Mouse (Mus musculus) brain, embryonic 14.5 days (tissue): ENCODE data around the gene Nfkb1. TPM values are rescaled to one million over a fixed set of nuclear protein-coding genes. Genes with fewer than 3 reads are reported as not detected.

Experiments used
- DNase-seq: peaks from one replicate; pipeline ENCODE4 v3.0.0-alpha.2; 2011; ENCODE audit warnings: low read depth
- CTCF ChIP-seq: fragments of 200-500 bp; IDR thresholded peaks from 2 replicates; pipeline ENCODE4 v1.5.1; 2012; ENCODE audit warnings: inconsistent platforms, mild to moderate bottlenecking, moderate library complexity, borderline replicate concordance; ENCODE audit not compliant: insufficient read depth, insufficient read length; ENCODE audit errors: extremely low read depth
- POLR2A ChIP-seq: fragments of 200-500 bp; IDR thresholded peaks from 2 replicates; pipeline ENCODE4 v1.6.1; 2012; ENCODE audit warnings: mild to moderate bottlenecking, inconsistent platforms, borderline replicate concordance; ENCODE audit not compliant: poor library complexity, insufficient read depth, insufficient read length, severe bottlenecking; ENCODE audit errors: extremely low read depth
- polyA plus RNA-seq: library from polyadenylated mRNA; depleted of rRNA; stranded (reverse); fragments of >200 nt; gene quantifications from 2 replicates; pipeline ENCODE4 v1.2.3, GENCODE M21; 2012

The Nfkb1 gene
- polyA plus RNA-seq, 1 experiment, result 25.5 TPM

GRCm38 (mm10) chr3:135696262-135696661, 4.9 kb upstream of the Nfkb1 start:
- TF ChIP-seq POLR2A (no peak), CTCF (no peak)
- DNase-seq, result no peak

- DNase-seq, result peak; percentile 68
- no peak for TF ChIP-seq CTCF
- TF ChIP-seq POLR2A, result no peak
These were observed 1.7 kb upstream of the Nfkb1 start for GRCm38 (mm10) chr3:135692999-135693398.

GRCm38 (mm10) chr3:135690568-135691190, 668 bp downstream of the Nfkb1 start:
- DNase-seq, result peak; percentile 71
- TF ChIP-seq CTCF, result no peak
- TF ChIP-seq POLR2A, result 0 out of 2 replicates have a peak, but pooled peaks have one; percentile 25

GRCm38 (mm10) chr3:135689773-135690567, 1.4 kb downstream of the Nfkb1 start:
- no peak for DNase-seq
- TF ChIP-seq CTCF (no peak), POLR2A (no peak)

GRCm38 (mm10) chr3:135688970-135689772, 2.2 kb downstream of the Nfkb1 start:
- TF ChIP-seq CTCF, result no peak
- no peak for TF ChIP-seq POLR2A
- no peak for DNase-seq

- no peak for TF ChIP-seq POLR2A
- no peak for TF ChIP-seq CTCF
- no peak for DNase-seq
These were observed 3.4 kb downstream of the Nfkb1 start for GRCm38 (mm10) chr3:135687965-135688364.

- TF ChIP-seq CTCF, result no peak
- no peak for TF ChIP-seq POLR2A
- no peak for DNase-seq
These were observed 4.9 kb downstream of the Nfkb1 start for GRCm38 (mm10) chr3:135686419-135686818.

- TF ChIP-seq CTCF (no peak), POLR2A (no peak)
- DNase-seq, result no peak
These were observed 8.1 kb downstream of the Nfkb1 start for GRCm38 (mm10) chr3:135683275-135683674.

GRCm38 (mm10) chr3:135682240-135682639, 9.1 kb downstream of the Nfkb1 start:
- TF ChIP-seq CTCF (no peak), POLR2A (no peak)
- no peak for DNase-seq

- DNase-seq, result no peak
- no peak for TF ChIP-seq POLR2A
- no peak for TF ChIP-seq CTCF
These were observed 10.0 kb downstream of the Nfkb1 start for GRCm38 (mm10) chr3:135681272-135681783.
